Mouse (Mus musculus): Measurements from ENCODE around the gene Stk24.
"Not testable (repeated sequence)": the region's sequence is repeated elsewhere in the genome, so short reads cannot be mapped to it uniquely, and the experiment has no call there.

Stk24 gene

GRCm38 (mm10) chr14:121379827-121380145, at the start of gene Stk24:
Stk24 (minus strand) TSS chr14:121380011.
- DNase-seq (ENCODE audit: low spot score in 2 of 2), result peak in 1 of 2 experiments; percentile 52

GRCm38 (mm10) chr14:121428148-121428547, 48.3 kb upstream of the Stk24 start:
- no peak for DNase-seq (ENCODE audit: low spot score in 2 of 2)

- peak in 1 of 2 experiments; percentile 49 for DNase-seq (ENCODE audit: low spot score in 2 of 2)
These were observed 46.9 kb upstream of the Stk24 start for GRCm38 (mm10) chr14:121426743-121427142.

- DNase-seq (ENCODE audit: low spot score in 2 of 2), result no peak
These were observed 45.4 kb upstream of the Stk24 start for GRCm38 (mm10) chr14:121425004-121425793.

GRCm38 (mm10) chr14:121423341-121423751, 43.5 kb upstream of the Stk24 start:
- DNase-seq (ENCODE audit: low spot score in 2 of 2), result peak in 1 of 2 experiments; percentile 25

GRCm38 (mm10) chr14:121422664-121423340, 43.0 kb upstream of the Stk24 start:
- peak; percentile 53 to 70 for DNase-seq (ENCODE audit: low spot score in 2 of 2)

GRCm38 (mm10) chr14:121422000-121422399, 42.2 kb upstream of the Stk24 start:
- no peak for DNase-seq (ENCODE audit: low spot score in 2 of 2)

- DNase-seq (ENCODE audit: low spot score in 2 of 2), result no peak
These were observed 37.8 kb upstream of the Stk24 start for GRCm38 (mm10) chr14:121417594-121417993.

GRCm38 (mm10) chr14:121416626-121417319, 37.0 kb upstream of the Stk24 start:
- no peak for DNase-seq (ENCODE audit: low spot score in 2 of 2)

- no peak for DNase-seq (ENCODE audit: low spot score in 2 of 2)
These were observed 34.9 kb upstream of the Stk24 start for GRCm38 (mm10) chr14:121414635-121415241.

GRCm38 (mm10) chr14:121413726-121414125, 33.9 kb upstream of the Stk24 start:
- DNase-seq (ENCODE audit: low spot score in 2 of 2), result not testable (repeated sequence)

- DNase-seq (ENCODE audit: low spot score in 2 of 2), result no peak
These were observed 29.1 kb upstream of the Stk24 start for GRCm38 (mm10) chr14:121408944-121409343.

GRCm38 (mm10) chr14:121406943-121407342, 27.1 kb upstream of the Stk24 start:
- no peak for DNase-seq (ENCODE audit: low spot score in 2 of 2)

GRCm38 (mm10) chr14:121405546-121405945, 25.7 kb upstream of the Stk24 start:
- no peak for DNase-seq (ENCODE audit: low spot score in 2 of 2)

GRCm38 (mm10) chr14:121405120-121405519, 25.3 kb upstream of the Stk24 start:
- DNase-seq (ENCODE audit: low spot score in 2 of 2), result peak in 1 of 2 experiments; percentile 17

- no peak for DNase-seq (ENCODE audit: low spot score in 2 of 2)
These were observed 19.9 kb upstream of the Stk24 start for GRCm38 (mm10) chr14:121399676-121400075.

GRCm38 (mm10) chr14:121397471-121397870, 17.7 kb upstream of the Stk24 start:
- no peak for DNase-seq (ENCODE audit: low spot score in 2 of 2)

- no peak for DNase-seq (ENCODE audit: low spot score in 2 of 2)
These were observed 15.3 kb upstream of the Stk24 start for GRCm38 (mm10) chr14:121395125-121395524.

- DNase-seq (ENCODE audit: low spot score in 2 of 2), result no peak
These were observed 12.1 kb upstream of the Stk24 start for GRCm38 (mm10) chr14:121391927-121392326.

- DNase-seq (ENCODE audit: low spot score in 2 of 2), result no peak
These were observed 7.9 kb upstream of the Stk24 start for GRCm38 (mm10) chr14:121387760-121388159.

- DNase-seq (ENCODE audit: low spot score in 2 of 2), result no peak
These were observed 5.6 kb upstream of the Stk24 start for GRCm38 (mm10) chr14:121385440-121385839.

- DNase-seq (ENCODE audit: low spot score in 2 of 2), result no peak
These were observed 4.0 kb upstream of the Stk24 start for GRCm38 (mm10) chr14:121383801-121384200.

All from spleen, postnatal 36 days (tissue).